Mouse (Mus musculus): ENCODE measurements around the gene Ptpn21.

GRCm38 (mm10) chr12:98777509-98777908 is 40.3 kb upstream of the Ptpn21 start:
- TF ChIP-seq CTCF (IDR thresholded peaks at IDR 0.05; ENCODE audit: control insufficient read depth, insufficient read depth, insufficient replicate concordance, low read depth, low read length), result no peak
- TF ChIP-seq POLR2A (IDR thresholded peaks at IDR 0.05; ENCODE audit: control insufficient read depth, low read depth, low read length), result no peak
